Mouse (Mus musculus): ENCODE measurements around the gene Zdhhc4.

The Zdhhc4 gene

GRCm38 (mm10) chr5:143328690-143329495 is at the start of gene Zdhhc4:
Zdhhc4 (minus strand) TSS chr5:143329256.
- peak; percentile 97 for DNase-seq (ENCODE audit: low spot score)

GRCm38 (mm10) chr5:143376156-143376555 is 47.1 kb upstream of the Zdhhc4 start:
- DNase-seq (ENCODE audit: low spot score): no peak

GRCm38 (mm10) chr5:143375242-143375641 is 46.2 kb upstream of the Zdhhc4 start:
- peak; percentile 90 for DNase-seq (ENCODE audit: low spot score)

GRCm38 (mm10) chr5:143372818-143373217 is 43.8 kb upstream of the Zdhhc4 start:
- no peak for DNase-seq (ENCODE audit: low spot score)

- DNase-seq (ENCODE audit: low spot score): no peak
Observed at GRCm38 (mm10) chr5:143371146-143371510, 42.1 kb upstream of the Zdhhc4 start.

- DNase-seq (ENCODE audit: low spot score): no peak
Observed at GRCm38 (mm10) chr5:143370416-143371145, 41.5 kb upstream of the Zdhhc4 start.

- DNase-seq (ENCODE audit: low spot score): no peak
Observed at GRCm38 (mm10) chr5:143369611-143370255, 40.7 kb upstream of the Zdhhc4 start.

GRCm38 (mm10) chr5:143367931-143368330 is 38.9 kb upstream of the Zdhhc4 start:
- DNase-seq (ENCODE audit: low spot score): no peak

GRCm38 (mm10) chr5:143363678-143364615 is 34.9 kb upstream of the Zdhhc4 start:
- no peak for DNase-seq (ENCODE audit: low spot score)

GRCm38 (mm10) chr5:143361428-143361827 is 32.4 kb upstream of the Zdhhc4 start:
- DNase-seq (ENCODE audit: low spot score): no peak

- no peak for DNase-seq (ENCODE audit: low spot score)
Observed at GRCm38 (mm10) chr5:143360000-143360399, 30.9 kb upstream of the Zdhhc4 start.

- no peak for DNase-seq (ENCODE audit: low spot score)
Observed at GRCm38 (mm10) chr5:143359263-143359662, 30.2 kb upstream of the Zdhhc4 start.

GRCm38 (mm10) chr5:143357564-143357963 is 28.5 kb upstream of the Zdhhc4 start:
- no peak for DNase-seq (ENCODE audit: low spot score)

- no peak for DNase-seq (ENCODE audit: low spot score)
Observed at GRCm38 (mm10) chr5:143356686-143357388, 27.8 kb upstream of the Zdhhc4 start, which contains the start of gene Grid2ip. Grid2ip (plus strand) TSS chr5:143357338.

- no peak for DNase-seq (ENCODE audit: low spot score)
Observed at GRCm38 (mm10) chr5:143356017-143356416, 27.0 kb upstream of the Zdhhc4 start.

GRCm38 (mm10) chr5:143346367-143346766 is 17.3 kb upstream of the Zdhhc4 start:
- DNase-seq (ENCODE audit: low spot score): no peak

- DNase-seq (ENCODE audit: low spot score): no peak
Observed at GRCm38 (mm10) chr5:143339603-143340002, 10.5 kb upstream of the Zdhhc4 start.

- DNase-seq (ENCODE audit: low spot score): no peak
Observed at GRCm38 (mm10) chr5:143336559-143336958, 7.5 kb upstream of the Zdhhc4 start.

GRCm38 (mm10) chr5:143335089-143335460 is 6.0 kb upstream of the Zdhhc4 start:
- DNase-seq (ENCODE audit: low spot score): no peak

GRCm38 (mm10) chr5:143334418-143335088 is 5.5 kb upstream of the Zdhhc4 start:
- DNase-seq (ENCODE audit: low spot score): no peak
